Mouse (Mus musculus) bone marrow macrophage, adult 2 months (primary cell): ENCODE data around the gene Map3k5.

Experiments used
- CTCF ChIP-seq: IDR thresholded peaks from 2 replicates; pipeline ENCODE4 v1.5.1; 2012; ENCODE audit warnings: low read depth, mild to moderate bottlenecking, low read length, moderate library complexity
- POLR2A ChIP-seq: IDR thresholded peaks from 2 replicates; pipeline ENCODE4 v1.6.1; 2012; ENCODE audit warnings: mild to moderate bottlenecking, low read depth, low read length, borderline replicate concordance

DNA sequence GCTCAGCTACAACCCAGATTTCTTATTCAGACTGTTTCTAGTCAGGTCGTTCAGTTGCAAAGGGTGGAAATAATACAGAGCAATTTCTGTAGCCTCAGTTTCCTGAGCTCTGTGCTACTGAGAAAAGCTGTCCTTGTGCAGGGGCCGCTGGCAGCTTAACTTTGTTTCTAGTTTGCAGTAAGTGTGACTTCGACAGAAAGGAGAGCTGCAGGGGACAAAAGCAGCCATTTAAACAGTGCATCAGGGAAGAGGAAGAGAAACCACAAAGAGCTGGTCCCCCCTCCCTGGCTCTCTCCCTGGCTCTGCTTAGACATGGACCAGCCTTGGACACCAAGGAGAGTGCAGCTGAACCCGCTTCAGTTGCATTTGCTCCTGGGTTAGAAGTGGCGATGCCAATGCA lies 68.7 kb downstream of the Map3k5 start:
- no peak for TF ChIP-seq CTCF
- no peak for TF ChIP-seq POLR2A
